Mouse (Mus musculus) cerebellum, postnatal 36 days (tissue): ENCODE measurements around the gene Fst.

Source experiments
- DNase-seq, 2 experiments: peaks; one replicate each; pipeline ENCODE4 v3.0.0; 2021 to 2022; ENCODE audit warnings: mixed read lengths in 2 of 2

The Fst gene

GRCm38 (mm10) chr13:114458886-114459700, at the start of gene Fst:
TSS of gene Fst (minus strand) at chr13:114458951.
- peak in 1 of 2 experiments; percentile 10 for DNase-seq

- no peak for DNase-seq
These were observed 35.1 kb upstream of the Fst start for GRCm38 (mm10) chr13:114493826-114494225.

GRCm38 (mm10) chr13:114488178-114488577, 29.4 kb upstream of the Fst start:
- no peak for DNase-seq

- DNase-seq, result no peak
These were observed 19.6 kb upstream of the Fst start for GRCm38 (mm10) chr13:114478329-114478728.

GRCm38 (mm10) chr13:114469945-114470344, 11.2 kb upstream of the Fst start:
- DNase-seq, result no peak

GRCm38 (mm10) chr13:114466269-114466919, 7.6 kb upstream of the Fst start:
- DNase-seq, result no peak

GRCm38 (mm10) chr13:114465387-114465786, 6.6 kb upstream of the Fst start:
- DNase-seq, result no peak

GRCm38 (mm10) chr13:114464824-114465223, 6.1 kb upstream of the Fst start:
- no peak for DNase-seq

GRCm38 (mm10) chr13:114462548-114463408, 4.0 kb upstream of the Fst start:
- no peak for DNase-seq

GRCm38 (mm10) chr13:114460306-114460892, 1.6 kb upstream of the Fst start:
- DNase-seq, result peak; percentile 5 to 23

- DNase-seq, result no peak
These were observed 980 bp upstream of the Fst start for GRCm38 (mm10) chr13:114459701-114460160.

GRCm38 (mm10) chr13:114458291-114458885, 363 bp downstream of the Fst start:
- peak; percentile 17 for DNase-seq

GRCm38 (mm10) chr13:114457567-114458120, 1.1 kb downstream of the Fst start:
- no peak for DNase-seq

- no peak for DNase-seq
These were observed 1.8 kb downstream of the Fst start for GRCm38 (mm10) chr13:114456766-114457566.

GRCm38 (mm10) chr13:114456224-114456623, 2.5 kb downstream of the Fst start:
- peak; percentile 14 to 20 for DNase-seq

- DNase-seq, result no peak
These were observed 3.0 kb downstream of the Fst start for GRCm38 (mm10) chr13:114455788-114456187.

- no peak for DNase-seq
These were observed 11.5 kb downstream of the Fst start for GRCm38 (mm10) chr13:114447213-114447612.

- DNase-seq, result no peak
These were observed 26.3 kb downstream of the Fst start for GRCm38 (mm10) chr13:114432491-114432890.

GRCm38 (mm10) chr13:114425230-114425629, 33.5 kb downstream of the Fst start:
- DNase-seq, result no peak

GRCm38 (mm10) chr13:114420235-114420634, 38.5 kb downstream of the Fst start:
- DNase-seq, result no peak

- no peak for DNase-seq
These were observed 39.4 kb downstream of the Fst start for GRCm38 (mm10) chr13:114419364-114419763.
